Mouse (Mus musculus) adrenal gland (tissue): ENCODE measurements at regions not wholly inside any gene's neighbourhood (a gene's known extent, or its start where the extent isn't known, plus 50 kb on each side); places are given as distances from the start of the nearest gene placed in this dataset.

Experiments
- intact Hi-C: fragments of 180-260 bp; cut with DNase I; formaldehyde crosslinking; loops from one replicate; pipeline ENCODE4 v1.15.1; 2025

GRCm38 (mm10) chr2:167783374-167783773 lies 93.8 kb upstream of the Tmem189 start:
- intact Hi-C loops = no loop called here

- intact Hi-C loops = no loop called here
Observed at GRCm38 (mm10) chr2:167782231-167782999, 92.8 kb upstream of the Tmem189 start.

GRCm38 (mm10) chr2:167781496-167781895 lies 91.9 kb upstream of the Tmem189 start:
- intact Hi-C loops = no loop called here

- intact Hi-C loops = no loop called here
Observed at GRCm38 (mm10) chr2:167778691-167779090, 89.1 kb upstream of the Tmem189 start.

GRCm38 (mm10) chr2:167778271-167778670 lies 88.6 kb upstream of the Tmem189 start:
- intact Hi-C loops = no loop called here

- intact Hi-C loops = no loop called here
Observed at GRCm38 (mm10) chr2:167777331-167778085, 87.9 kb upstream of the Tmem189 start.

GRCm38 (mm10) chr2:167776251-167777168 lies 86.9 kb upstream of the Tmem189 start:
- intact Hi-C loops = no loop called here

- intact Hi-C loops = no loop called here
Observed at GRCm38 (mm10) chr2:167775218-167775915, 85.7 kb upstream of the Tmem189 start.

- intact Hi-C loops = no loop called here
Observed at GRCm38 (mm10) chr2:167774806-167775179, 85.2 kb upstream of the Tmem189 start.

GRCm38 (mm10) chr2:167774166-167774805 lies 84.7 kb upstream of the Tmem189 start:
- intact Hi-C loops = no loop called here

- intact Hi-C loops = no loop called here
Observed at GRCm38 (mm10) chr2:167772834-167773233, 83.2 kb upstream of the Tmem189 start.

- intact Hi-C loops = no loop called here
Observed at GRCm38 (mm10) chr2:167767962-167768361, 78.3 kb upstream of the Tmem189 start.

- intact Hi-C loops = no loop called here
Observed at GRCm38 (mm10) chr2:167767371-167767770, 77.7 kb upstream of the Tmem189 start.

- intact Hi-C loops = loop anchor here (2.0 kb wide), 1 partner anchor 99 kb away; no protein-coding TSS in a partner anchor
Observed at GRCm38 (mm10) chr2:167765811-167766210, 76.2 kb upstream of the Tmem189 start.

GRCm38 (mm10) chr2:167765072-167765800 lies 75.6 kb upstream of the Tmem189 start:
- intact Hi-C loops = loop anchor here (2.0 kb wide), 1 partner anchor 100 kb away; no protein-coding TSS in a partner anchor

- intact Hi-C loops = loop anchor here (2.0 kb wide), 1 partner anchor 101 kb away; no protein-coding TSS in a partner anchor
Observed at GRCm38 (mm10) chr2:167763891-167764410, 74.3 kb upstream of the Tmem189 start.

- intact Hi-C loops = loop anchor here (2.0 kb wide), 1 partner anchor 71 kb away; no protein-coding TSS in a partner anchor
Observed at GRCm38 (mm10) chr2:167761404-167761936, 71.8 kb upstream of the Tmem189 start.

- intact Hi-C loops = loop anchor here (2.0 kb wide), 1 partner anchor 70 kb away; no protein-coding TSS in a partner anchor
Observed at GRCm38 (mm10) chr2:167760681-167761403, 71.2 kb upstream of the Tmem189 start.
